Mouse (Mus musculus) CH12.LX (cell line): ENCODE data around the gene Slc10a7. TPM values are rescaled to one million over a fixed set of nuclear protein-coding genes. Genes with fewer than 3 reads are reported as not detected.

Source experiments
- DNase-seq: peaks from one replicate; pipeline ENCODE4 v3.0.0-alpha.2; 2013; ENCODE audit errors: extremely low read depth
- H3K27ac ChIP-seq: 2 replicates; pipeline ENCODE4 v1.5.1; 2012; ENCODE audit warnings: low read depth, mild to moderate bottlenecking, control low read depth, moderate library complexity; ENCODE audit not compliant: insufficient read depth
- H3K27me3 ChIP-seq: replicated peaks from 2 replicates; pipeline ENCODE3; 2012; ENCODE audit warnings: inconsistent platforms
- H3K36me3 ChIP-seq, 2 experiments: replicated peaks in 1 of 2; 2 replicates each; pipeline versions ENCODE3 to v1.6.1; 2012; ENCODE audit warnings: inconsistent platforms in 1 of 2, low read length in 1 of 2, mild to moderate bottlenecking in 1 of 2, mixed read lengths in 1 of 2, moderate library complexity in 1 of 2; ENCODE audit not compliant: control insufficient read depth in 1 of 2, insufficient read depth in 1 of 2
- H3K4me1 ChIP-seq, 2 experiments: 2 replicates each; pipeline ENCODE4 v1.6.1; 2012; ENCODE audit warnings: inconsistent platforms in 1 of 2, moderate library complexity in 1 of 2; ENCODE audit not compliant: insufficient read depth in 2 of 2, control insufficient read depth in 1 of 2
- H3K4me2 ChIP-seq: 2 replicates; pipeline ENCODE4 v1.6.1; 2012; ENCODE audit warnings: low read depth, mild to moderate bottlenecking, control low read depth; ENCODE audit not compliant: poor library complexity, insufficient read depth, severe bottlenecking
- H3K4me3 ChIP-seq, 3 experiments: fragments of 150-350 bp in 1 of 3; sonication (generic) in 1 of 3; replicated peaks in 1 of 3; 2 replicates each; pipeline versions ENCODE3 to v1.5.1; 2011 to 2012; ENCODE audit warnings: low read depth in 2 of 3, low read length in 2 of 3, mild to moderate bottlenecking in 2 of 3, moderate library complexity in 2 of 3, control low read depth in 1 of 3, improper control_type of control experiment in 1 of 3, inconsistent platforms in 1 of 3, mixed read lengths in 1 of 3; ENCODE audit not compliant: poor library complexity in 1 of 3
- H3K79me2 ChIP-seq: replicated peaks from 2 replicates; pipeline ENCODE4 v1.6.1; 2012; ENCODE audit warnings: mild to moderate bottlenecking, moderate library complexity; ENCODE audit not compliant: control insufficient read depth, poor library complexity, insufficient read depth, severe bottlenecking; ENCODE audit errors: extremely low read depth
- H3K9ac ChIP-seq: 2 replicates; pipeline ENCODE4 v1.6.1; 2012; ENCODE audit warnings: low read depth, mild to moderate bottlenecking, control low read depth, moderate library complexity; ENCODE audit not compliant: insufficient read depth
- H3K9me3 ChIP-seq: replicated peaks from 2 replicates; pipeline ENCODE3; 2012; ENCODE audit warnings: low read length, inconsistent platforms, mixed read lengths
- BHLHE40 ChIP-seq: IDR thresholded peaks from 2 replicates; pipeline ENCODE4 v1.6.1; 2011; ENCODE audit warnings: mild to moderate bottlenecking, low read depth, low read length, improper control_type of control experiment
- CHD2 ChIP-seq: IDR thresholded peaks from 2 replicates; pipeline ENCODE4 v1.6.1; 2011; ENCODE audit warnings: low read length, improper control_type of control experiment
- CTCF ChIP-seq, 2 experiments: IDR thresholded peaks in 1 of 2; conservative IDR thresholded peaks in 1 of 2; 2 replicates each; pipeline ENCODE4 v1.5.1; 2011 to 2012; ENCODE audit warnings: low read depth in 2 of 2, low read length in 2 of 2, improper control_type of control experiment in 1 of 2, inconsistent platforms in 1 of 2, mild to moderate bottlenecking in 1 of 2, moderate library complexity in 1 of 2
- E2F4 ChIP-seq: IDR thresholded peaks from 2 replicates; pipeline ENCODE4 v1.6.1; 2011; ENCODE audit warnings: low read depth, low read length, improper control_type of control experiment; ENCODE audit not compliant: insufficient replicate concordance
- JUN ChIP-seq: IDR thresholded peaks from 2 replicates; pipeline ENCODE4 v1.6.1; 2011; ENCODE audit warnings: low read depth, mild to moderate bottlenecking, low read length, improper control_type of control experiment, moderate library complexity; ENCODE audit not compliant: insufficient read depth
- KAT2A ChIP-seq: IDR thresholded peaks from 2 replicates; pipeline ENCODE4 v1.6.1; 2012; ENCODE audit warnings: low read length, improper control_type of control experiment, inconsistent platforms; ENCODE audit not compliant: insufficient replicate concordance
- MAFK ChIP-seq: IDR thresholded peaks from 2 replicates; pipeline ENCODE4 v1.6.1; 2011; ENCODE audit warnings: low read length, improper control_type of control experiment; ENCODE audit not compliant: insufficient replicate concordance
- MAX ChIP-seq: IDR thresholded peaks from 2 replicates; pipeline ENCODE4 v1.6.1; 2011; ENCODE audit warnings: low read length, improper control_type of control experiment
- MAZ ChIP-seq: IDR thresholded peaks from 2 replicates; pipeline ENCODE4 v1.6.1; 2012; ENCODE audit warnings: low read depth, mild to moderate bottlenecking, inconsistent platforms, low read length, improper control_type of control experiment, moderate library complexity
- NELFE ChIP-seq: IDR thresholded peaks from 2 replicates; pipeline ENCODE4 v1.6.1; 2011; ENCODE audit warnings: low read depth, low read length, improper control_type of control experiment
- NRF1 ChIP-seq: IDR thresholded peaks from 2 replicates; pipeline ENCODE4 v1.6.1; 2014; ENCODE audit warnings: low read depth, mild to moderate bottlenecking, inconsistent platforms, low read length, improper control_type of control experiment, moderate library complexity
- PAX5 ChIP-seq: IDR thresholded peaks from 2 replicates; pipeline ENCODE4 v1.6.1; 2012; ENCODE audit warnings: low read length, inconsistent platforms, mixed read lengths
- POLR2A ChIP-seq: IDR thresholded peaks from 2 replicates; pipeline ENCODE4 v1.6.1; 2011; ENCODE audit warnings: low read depth, mild to moderate bottlenecking, improper control_type of control experiment, low read length
- RAD21 ChIP-seq: IDR thresholded peaks from 2 replicates; pipeline ENCODE4 v1.6.1; 2011; ENCODE audit warnings: low read depth, mild to moderate bottlenecking, low read length, improper control_type of control experiment, moderate library complexity
- RCOR1 ChIP-seq: conservative IDR thresholded peaks from 2 replicates; pipeline ENCODE4 v1.6.1; 2012; ENCODE audit warnings: low read depth, mild to moderate bottlenecking, inconsistent platforms, low read length, improper control_type of control experiment
- SIN3A ChIP-seq: IDR thresholded peaks from 2 replicates; pipeline ENCODE4 v1.6.1; 2012; ENCODE audit warnings: low read length, improper control_type of control experiment, inconsistent platforms
- ZNF384 ChIP-seq: IDR thresholded peaks from 2 replicates; pipeline ENCODE4 v1.6.1; 2012; ENCODE audit warnings: low read depth, low read length, improper control_type of control experiment, inconsistent platforms
- dilution Hi-C: fragments of 300-500 bp; cut with MboI; formaldehyde crosslinking; loops from 2 replicates; pipeline ENCODE4 v1.14.3; 2020; ENCODE audit warnings: low sequenced_read_pairs; ENCODE audit not compliant: extremely low pct_unique_long_range_greater_than_20kb, extremely low pct_ligation_motif_present
- in situ Hi-C: fragments of 300-500 bp; cut with MboI; formaldehyde crosslinking; loops from 3 replicates; pipeline ENCODE4 v1.14.3; 2019; ENCODE audit warnings: low sequenced_read_pairs, low pct_ligation_motif_present, low pct_unique_long_range_greater_than_20kb, mixed read lengths
- polyA plus RNA-seq: library from polyadenylated mRNA; unstranded; fragments of >175 nt; gene quantifications from 2 replicates; pipeline ENCODE4 v1.2.1, GENCODE M21; 2012; ENCODE audit warnings: low read depth; ENCODE audit not compliant: insufficient read length
- total RNA-seq, 2 experiments: library from RNA; depleted of rRNA; stranded (reverse); fragments of 300-350 nt in 1 of 2; fragments of >200 nt in 1 of 2; gene quantifications; 2 replicates each; pipeline ENCODE4 v1.2.3; 2012 to 2014

Gene Slc10a7
- total and polyA plus RNA-seq, 3 experiments, result 10.8 to 20.4 (median 16.3) TPM

DNA sequence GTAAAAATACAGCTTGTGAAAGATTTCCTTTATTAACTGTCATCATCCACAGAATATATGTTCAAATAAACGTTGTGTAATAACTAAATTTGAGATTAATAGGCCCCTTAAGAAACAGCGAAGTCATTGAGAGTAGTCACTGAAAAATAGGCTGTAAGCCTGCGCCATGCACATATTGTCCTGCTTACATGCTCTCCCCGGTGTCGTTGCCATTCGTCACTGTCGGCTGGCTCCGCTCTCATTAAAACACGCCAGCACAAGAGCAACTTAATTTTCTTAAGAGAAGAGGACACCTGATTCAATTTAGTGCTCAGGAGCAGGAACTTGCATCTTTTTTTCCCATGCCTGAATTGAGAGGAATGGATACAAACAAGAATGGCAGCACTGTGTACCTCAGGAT, 62.4 kb downstream of the Slc10a7 start:
- peaks cover 0 to 8% of the 10 kb centered on the region in 2 experiments; a peak in 1 of 4 replicates for H3K4me1 ChIP-seq
- DNase-seq, result no peak
- no peaks in the 10 kb centered on the region for H3K27me3 ChIP-seq
- H3K9ac ChIP-seq, result no peak overlapping the region
- no peaks in the 10 kb centered on the region for H3K79me2 ChIP-seq
- no peak overlapping the region for H3K4me2 ChIP-seq
- dilution Hi-C loops, result no loop called here
- no peak overlapping the region for H3K27ac ChIP-seq
- H3K9me3 ChIP-seq, result no peaks in the 10 kb centered on the region
- in situ Hi-C loops, result no loop called here
- H3K4me3 ChIP-seq, result no peak overlapping the region
- peaks cover 6 to 54% of the 10 kb centered on the region in 2 experiments for H3K36me3 ChIP-seq
- no peak for TF ChIP-seq NELFE
- no peak for TF ChIP-seq MAZ
- no peak for TF ChIP-seq JUN
- no peak for TF ChIP-seq PAX5
- TF ChIP-seq POLR2A, result no peak
- TF ChIP-seq KAT2A, result no peak
- TF ChIP-seq MAFK, result no peak
- no peak for TF ChIP-seq RCOR1
- no peak for TF ChIP-seq CHD2
- TF ChIP-seq SIN3A, result no peak
- TF ChIP-seq RAD21, result no peak
- TF ChIP-seq MAX, result no peak
- TF ChIP-seq NRF1, result no peak
- TF ChIP-seq E2F4, result no peak

DNA sequence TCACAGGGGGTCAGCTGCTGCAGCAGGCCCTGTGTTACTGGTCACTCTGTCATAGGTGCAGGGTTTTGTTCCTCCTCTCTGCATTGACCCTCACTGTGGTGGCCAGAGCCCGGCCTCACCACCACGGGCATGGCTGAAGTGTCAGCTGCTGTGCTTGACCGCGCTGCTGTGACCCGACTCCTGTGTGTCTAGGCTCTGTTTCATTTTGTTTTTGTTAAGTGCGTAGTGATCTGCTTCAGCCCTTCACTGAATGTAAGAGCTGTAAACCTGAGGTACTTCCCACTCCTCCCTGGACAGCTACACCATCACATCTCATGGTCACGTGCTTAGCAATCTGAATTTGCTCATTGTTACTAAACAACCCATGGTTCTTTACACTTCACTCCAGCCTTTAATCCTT, 65.1 kb downstream of the Slc10a7 start:
- no peaks in the 10 kb centered on the region for H3K79me2 ChIP-seq
- peaks cover 6 to 44% of the 10 kb centered on the region in 2 experiments for H3K36me3 ChIP-seq
- in situ Hi-C loops, result no loop called here
- H3K4me2 ChIP-seq, result no peak overlapping the region
- H3K9ac ChIP-seq, result no peak overlapping the region
- H3K27ac ChIP-seq, result no peak overlapping the region
- no peaks in the 10 kb centered on the region for H3K27me3 ChIP-seq
- peaks cover 0 to 5% of the 10 kb centered on the region in 2 experiments; a peak in 1 of 4 replicates for H3K4me1 ChIP-seq
- dilution Hi-C loops, result no loop called here
- no peaks in the 10 kb centered on the region for H3K9me3 ChIP-seq
- TF ChIP-seq ZNF384 (no peak), BHLHE40 (no peak), MAFK (no peak), CTCF (conservative IDR thresholded peaks at IDR 0.05 in 1 of 2, IDR thresholded peaks at IDR 0.05 in 1 of 2; ENCODE audit: low read depth in 2 of 2, low read length in 2 of 2) (no peak), SIN3A (no peak)
- TF ChIP-seq, all 38 proteins: peak for 0
- H3K4me3 ChIP-seq, result no peak overlapping the region
- no peak for DNase-seq
